Mouse (Mus musculus) intestine, embryonic 16.5 days (tissue): ENCODE measurements around the gene Gpr85. TPM values are rescaled to one million over a fixed set of nuclear protein-coding genes. Genes with fewer than 3 reads are reported as not detected.

Source experiments
- ATAC-seq: fragments of 200-750 bp; cut with Nextera tagmentation; 2 replicates; pipeline ENCODE4 v1.8.0; 2017; ENCODE audit warnings: moderate TSS enrichment, moderate library complexity
- H3K27ac ChIP-seq: fragments of 300-500 bp; sonication (generic); 2 replicates; pipeline ENCODE4 v1.5.1; 2014; ENCODE audit warnings: mild to moderate bottlenecking, low read length
- H3K27me3 ChIP-seq: fragments of 300-500 bp; sonication (generic); replicated peaks from 2 replicates; pipeline ENCODE4 v1.6.1; 2014; ENCODE audit warnings: low read length, control low read depth, mixed read lengths; ENCODE audit not compliant: control insufficient read depth, insufficient read depth
- H3K36me3 ChIP-seq: fragments of 300-500 bp; sonication (generic); 2 replicates; pipeline ENCODE4 v1.6.1; 2014; ENCODE audit warnings: low read length, control low read depth; ENCODE audit not compliant: control insufficient read depth, insufficient read depth
- H3K4me1 ChIP-seq: fragments of 300-500 bp; sonication (generic); 2 replicates; pipeline ENCODE4 v1.6.1; 2014; ENCODE audit warnings: low read length, control low read depth, mixed read lengths; ENCODE audit not compliant: control insufficient read depth, insufficient read depth
- H3K4me2 ChIP-seq: fragments of 300-500 bp; sonication (generic); 2 replicates; pipeline ENCODE4 v1.6.1; 2014; ENCODE audit warnings: low read depth, low read length, control low read depth
- H3K4me3 ChIP-seq: fragments of 300-500 bp; sonication (generic); 2 replicates; pipeline ENCODE4 v1.5.1; 2014; ENCODE audit warnings: mild to moderate bottlenecking, low read length
- H3K9ac ChIP-seq: fragments of 300-500 bp; sonication (generic); 2 replicates; pipeline ENCODE4 v1.6.1; 2014; ENCODE audit warnings: low read depth, low read length
- H3K9me3 ChIP-seq: fragments of 300-500 bp; sonication (generic); 2 replicates; pipeline ENCODE4 v1.6.1; 2016; ENCODE audit warnings: low read length, control low read depth; ENCODE audit not compliant: control insufficient read depth
- WGBS: fragments of 180-500 bp; shearing (Covaris S2); extraction: QIAGEN DNeasy Blood & Tissue Kit; methylation state at CpG from one replicate; pipeline ENCODE4 v1.1.7; 2014; 5-methylcytosine and 5-hydroxymethylcytosine counted together
- polyA plus RNA-seq: library from polyadenylated mRNA; unstranded; fragments of >200 nt; fragmentation: Nextera tagmentation; extraction: Ambion mirVana; gene quantifications from 2 replicates; pipeline ENCODE4 v1.2.1, GENCODE M21; 2015

Gpr85 gene
- 3.5 and 3.9 TPM in 2 replicates for polyA plus RNA-seq

GRCm38 (mm10) chr6:13839345-13840054 is at the start of gene Gpr85:
TSS of gene Gpr85 (minus strand) at chr6:13839942.
- 42% methylated on average over 18 of the region's 18 CpGs for WGBS
- H3K27me3 ChIP-seq = no peaks in the 10 kb centered on the region
- H3K9me3 ChIP-seq = no peaks in the 10 kb centered on the region
- peak within 1 kb of the TSS; percentile 95 for H3K4me2 ChIP-seq
- no peak for ATAC-seq
- H3K27ac ChIP-seq = peak within 1 kb of the TSS; percentile 86
- peak within 1 kb of the TSS; percentile 89 for H3K9ac ChIP-seq
- no peaks in the 10 kb centered on the region for H3K4me1 ChIP-seq
- peak within 1 kb of the TSS; percentile 69 for H3K4me3 ChIP-seq
- H3K36me3 ChIP-seq = no peaks in the 10 kb centered on the region

DNA sequence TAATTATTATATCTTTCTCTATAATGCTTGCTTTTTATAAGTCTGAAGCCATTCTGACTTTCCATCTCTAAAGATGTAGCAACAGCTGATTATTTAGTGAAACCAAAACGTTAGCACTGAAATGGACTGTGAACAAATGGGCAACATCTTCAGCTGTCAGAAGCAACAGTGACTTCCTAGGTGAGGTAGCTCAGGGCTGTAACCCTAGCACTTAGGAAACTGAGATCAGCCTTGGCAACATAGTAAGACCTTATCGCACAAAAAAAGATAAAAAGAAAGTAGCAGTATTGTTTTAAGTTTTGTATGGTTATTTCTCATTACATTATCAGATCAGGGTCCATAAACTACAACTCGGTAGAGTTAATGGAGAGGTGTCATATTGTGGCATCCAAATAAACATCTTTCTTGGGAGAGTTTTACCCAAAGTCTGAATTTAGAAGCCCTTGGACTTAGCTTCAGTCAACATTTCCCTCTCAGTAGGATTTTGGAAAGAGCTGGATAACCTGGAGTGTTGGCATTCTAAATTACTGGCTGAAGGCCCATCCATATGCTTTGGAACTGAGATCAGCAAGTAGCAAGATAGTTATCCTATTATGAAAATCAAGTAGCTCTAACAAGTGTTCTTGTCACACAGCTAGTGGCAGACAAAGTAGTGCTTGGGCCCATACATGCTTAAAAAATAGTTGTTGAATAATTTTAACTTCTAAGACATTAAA is 45.3 kb upstream of the Gpr85 start:
- no peak overlapping the region for H3K9ac ChIP-seq
- no peaks in the 10 kb centered on the region for H3K36me3 ChIP-seq
- H3K4me3 ChIP-seq = no peak overlapping the region
- H3K4me2 ChIP-seq = no peak overlapping the region
- H3K27me3 ChIP-seq = no peaks in the 10 kb centered on the region
- H3K9me3 ChIP-seq = no peaks in the 10 kb centered on the region
- no peaks in the 10 kb centered on the region for H3K4me1 ChIP-seq
- WGBS = 77% methylated on average over 3 of the region's 3 CpGs
- no peak overlapping the region for H3K27ac ChIP-seq
- ATAC-seq = no peak

- Histone ChIP-seq H3K27me3 (no peaks in the 10 kb centered on the region), H3K36me3 (no peaks in the 10 kb centered on the region), H3K9me3 (no peaks in the 10 kb centered on the region), H3K4me3 (no peak overlapping the region), H3K27ac (no peak overlapping the region), H3K4me2 (no peak overlapping the region), H3K9ac (no peak overlapping the region), H3K4me1 (no peaks in the 10 kb centered on the region)
- no peak for ATAC-seq
Observed at GRCm38 (mm10) chr6:13882919-13883318, 43.2 kb upstream of the Gpr85 start.

DNA sequence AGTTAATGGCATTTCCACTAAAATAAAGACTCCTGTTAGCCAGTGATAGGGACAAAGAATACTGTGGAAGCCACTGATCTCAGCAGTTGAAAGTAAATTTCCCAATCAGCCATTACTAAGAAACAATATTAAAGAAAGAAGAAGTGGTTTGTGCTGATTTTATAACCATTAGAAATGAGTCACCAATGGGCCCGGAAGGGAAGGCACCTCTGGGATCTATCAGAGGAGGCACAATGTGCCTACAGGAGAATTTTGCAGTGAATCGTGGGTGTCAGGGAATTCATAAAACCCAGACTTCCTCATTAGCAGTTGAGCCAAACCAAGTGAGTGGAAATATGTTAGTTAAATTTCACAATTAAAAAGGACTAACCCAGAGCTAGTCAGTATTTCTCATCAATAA is 34.2 kb upstream of the Gpr85 start:
- Histone ChIP-seq H3K36me3 (no peaks in the 10 kb centered on the region), H3K27me3 (no peaks in the 10 kb centered on the region), H3K4me3 (no peak overlapping the region), H3K4me1 (peaks cover 6% of the 10 kb centered on the region; the same call in 1 of the 2 replicates), H3K9me3 (no peaks in the 10 kb centered on the region), H3K27ac (no peak overlapping the region), H3K9ac (no peak overlapping the region), H3K4me2 (no peak overlapping the region)
- ATAC-seq = no peak
- WGBS = 85% methylated on average over 2 of the region's 2 CpGs

DNA sequence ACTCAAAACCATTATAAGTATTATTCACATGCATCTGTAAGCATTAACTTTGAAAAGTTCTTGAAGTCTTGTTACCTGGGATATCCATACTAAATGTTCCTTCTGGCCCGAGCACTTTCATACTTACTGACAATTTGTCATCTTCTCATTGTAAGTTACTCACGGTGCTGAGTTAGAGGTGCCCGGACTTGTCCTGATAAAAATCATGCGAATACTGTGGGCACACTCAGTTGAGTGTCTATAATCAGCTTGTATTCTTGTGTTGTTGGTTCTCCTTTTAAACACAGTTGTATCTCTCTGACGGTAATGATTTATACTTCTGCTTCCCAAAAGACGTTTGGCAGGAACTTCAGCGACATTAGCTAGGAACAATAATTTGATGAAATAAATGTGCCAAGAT is 32.3 kb upstream of the Gpr85 start:
- Histone ChIP-seq H3K9ac (no peak overlapping the region), H3K27me3 (no peaks in the 10 kb centered on the region), H3K9me3 (no peaks in the 10 kb centered on the region), H3K27ac (no peak overlapping the region), H3K36me3 (no peaks in the 10 kb centered on the region), H3K4me2 (peak overlapping the region; percentile 39), H3K4me1 (peaks cover 6% of the 10 kb centered on the region; the same call in 1 of the 2 replicates), H3K4me3 (no peak overlapping the region)
- no peak for ATAC-seq
- WGBS = 57% methylated on average over 7 of the region's 7 CpGs

GRCm38 (mm10) chr6:13871625-13871958 is 31.9 kb upstream of the Gpr85 start:
- Histone ChIP-seq H3K27me3 (no peaks in the 10 kb centered on the region), H3K9me3 (no peaks in the 10 kb centered on the region), H3K4me3 (peak overlapping the region; percentile 72), H3K36me3 (no peaks in the 10 kb centered on the region), H3K27ac (peak overlapping the region; percentile 91), H3K4me2 (peak overlapping the region; percentile 39), H3K9ac (peak overlapping the region; percentile 77), H3K4me1 (peaks cover 6% of the 10 kb centered on the region; the same call in 1 of the 2 replicates)
- peak; percentile 87 for ATAC-seq
- 2% methylated on average over 7 of the region's 7 CpGs for WGBS

GRCm38 (mm10) chr6:13870919-13871624 is 31.3 kb upstream of the Gpr85 start, which contains the start of gene 2610001J05Rik:
TSS of gene 2610001J05Rik (minus strand) at chr6:13871518.
- peaks cover 6% of the 10 kb centered on the region; the same call in 1 of the 2 replicates for H3K4me1 ChIP-seq
- under 1% methylated on average over 19 of the region's 19 CpGs for WGBS
- H3K9ac ChIP-seq = peak within 1 kb of the TSS; percentile 77
- peak within 1 kb of the TSS; percentile 57 for H3K4me2 ChIP-seq
- H3K27me3 ChIP-seq = no peaks in the 10 kb centered on the region
- H3K27ac ChIP-seq = peak within 1 kb of the TSS; percentile 91
- H3K9me3 ChIP-seq = no peaks in the 10 kb centered on the region
- peak; percentile 100 for ATAC-seq
- H3K36me3 ChIP-seq = no peaks in the 10 kb centered on the region
- peak within 1 kb of the TSS; percentile 72 for H3K4me3 ChIP-seq

DNA sequence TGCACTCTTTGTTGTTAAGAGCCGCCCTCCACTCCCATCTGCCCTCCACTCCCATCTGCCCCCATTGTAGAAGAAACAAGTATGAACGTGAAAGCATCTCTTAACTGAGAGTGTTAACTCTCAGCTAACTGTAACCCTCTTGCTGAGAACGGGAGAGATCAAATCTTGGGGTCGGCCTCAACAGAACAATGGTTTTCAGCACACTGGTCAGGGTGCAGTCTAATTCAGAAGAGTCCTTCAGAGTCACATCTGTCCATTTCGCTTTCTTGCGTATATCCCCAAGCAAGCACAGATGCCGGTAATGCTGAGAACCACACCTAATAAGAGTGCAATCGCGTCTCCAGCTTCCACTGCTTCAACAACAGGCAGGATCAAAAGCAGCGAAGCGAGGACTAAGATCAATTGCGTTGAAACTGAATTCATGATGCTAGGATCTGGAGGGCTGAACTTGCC is 30.6 kb upstream of the Gpr85 start:
- Histone ChIP-seq H3K4me2 (peak overlapping the region; percentile 57), H3K27me3 (no peaks in the 10 kb centered on the region), H3K4me1 (peaks cover 6% of the 10 kb centered on the region; the same call in 1 of the 2 replicates), H3K4me3 (peak overlapping the region; percentile 38), H3K9me3 (no peaks in the 10 kb centered on the region), H3K9ac (peak overlapping the region; percentile 51), H3K27ac (no peak overlapping the region), H3K36me3 (no peaks in the 10 kb centered on the region)
- WGBS = 35% methylated on average over 12 of the region's 12 CpGs
- ATAC-seq = no peak

- Histone ChIP-seq H3K27ac (no peak overlapping the region), H3K9ac (no peak overlapping the region), H3K9me3 (no peaks in the 10 kb centered on the region), H3K4me3 (no peak overlapping the region), H3K4me1 (no peaks in the 10 kb centered on the region), H3K4me2 (no peak overlapping the region), H3K36me3 (no peaks in the 10 kb centered on the region), H3K27me3 (no peaks in the 10 kb centered on the region)
- no peak for ATAC-seq
- 86% methylated on average over 1 of the region's 1 CpGs for WGBS
Observed at GRCm38 (mm10) chr6:13860596-13860995, 20.9 kb upstream of the Gpr85 start.
